Mouse (Mus musculus): ENCODE results near the gene Hrg. TPM values are rescaled to one million over a fixed set of nuclear protein-coding genes. Genes with fewer than 3 reads are reported as not detected.
A peak's percentile ranks its signal among the peaks of the same experiment; 100 is the strongest.

The Hrg gene
- total and polyA plus RNA-seq, 3 experiments, result not detected

DNA sequence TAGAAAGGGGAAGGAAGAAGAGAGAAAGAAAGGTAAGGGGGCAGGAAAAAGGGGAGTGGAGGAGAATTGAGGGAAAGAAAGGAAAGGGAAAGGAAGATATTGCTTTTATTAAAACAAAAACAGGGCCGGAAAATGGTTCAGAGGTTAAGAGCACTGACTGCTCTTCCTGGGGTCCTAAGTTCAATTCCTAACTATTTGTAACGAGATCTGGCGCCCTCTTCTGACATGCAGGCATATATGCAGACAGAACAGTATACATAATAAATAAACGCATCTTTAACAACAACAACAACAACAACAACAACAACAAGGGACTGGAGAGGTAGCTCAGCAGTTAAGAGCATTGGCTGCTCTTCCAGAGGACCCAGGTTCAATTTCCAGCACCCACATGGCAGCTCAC is 2.2 kb downstream of the Hrg start:
- Histone ChIP-seq H3K79me2 (ENCODE audit: control insufficient read depth, insufficient read depth, low read length, poor library complexity) (no peaks in the 10 kb centered on the region), H3K27me3 (ENCODE audit: control insufficient read depth in 1 of 2, insufficient read depth in 2 of 2, low read length in 2 of 2) (no peaks in the 10 kb centered on the region), H3K36me3 (ENCODE audit: control insufficient read depth in 1 of 2, insufficient read depth in 2 of 2, low read length in 2 of 2) (no peaks in the 10 kb centered on the region), H3K4me1 (ENCODE audit: control insufficient read depth in 1 of 2, insufficient read depth in 2 of 2, low read length in 2 of 2) (no peaks in the 10 kb centered on the region), H3K27ac (ENCODE audit: control insufficient read depth, low read depth, low read length) (no peak overlapping the region), H3K9me3 (replicated peaks; ENCODE audit: insufficient read depth, low read length) (no peaks in the 10 kb centered on the region), H3K4me3 (ENCODE audit: control insufficient read depth in 1 of 2, insufficient read depth in 1 of 2, low read depth in 2 of 2, low read length in 2 of 2) (no peak overlapping the region), H3K9ac (ENCODE audit: control insufficient read depth, low read depth, low read length, poor library complexity, severe bottlenecking) (no peak overlapping the region)
- DNase-seq (ENCODE audit: low read depth, low spot score), result peak; percentile 33
- TF ChIP-seq RAD21 (IDR thresholded peaks at IDR 0.05; ENCODE audit: low read depth, low read length) (peak; percentile 62), CTCF (IDR thresholded peaks at IDR 0.05 in 2 of 3, conservative IDR thresholded peaks at IDR 0.05 in 1 of 3; ENCODE audit: control insufficient read depth in 1 of 3, insufficient read depth in 1 of 3, low read depth in 2 of 3, low read length in 3 of 3, poor library complexity in 1 of 3, severe bottlenecking in 1 of 3) (peak; percentile 13 to 60 (median 38); a peak in 4 of 6 replicates), ZC3H11A (IDR thresholded peaks at IDR 0.05; ENCODE audit: low read depth, low read length) (peak; percentile 38; the same call in 1 of the 2 replicates), SMC3 (IDR thresholded peaks at IDR 0.05; ENCODE audit: low read depth, low read length) (peak; percentile 66), GABPA (IDR thresholded peaks at IDR 0.05; ENCODE audit: low read depth, low read length) (no peak)

DNA sequence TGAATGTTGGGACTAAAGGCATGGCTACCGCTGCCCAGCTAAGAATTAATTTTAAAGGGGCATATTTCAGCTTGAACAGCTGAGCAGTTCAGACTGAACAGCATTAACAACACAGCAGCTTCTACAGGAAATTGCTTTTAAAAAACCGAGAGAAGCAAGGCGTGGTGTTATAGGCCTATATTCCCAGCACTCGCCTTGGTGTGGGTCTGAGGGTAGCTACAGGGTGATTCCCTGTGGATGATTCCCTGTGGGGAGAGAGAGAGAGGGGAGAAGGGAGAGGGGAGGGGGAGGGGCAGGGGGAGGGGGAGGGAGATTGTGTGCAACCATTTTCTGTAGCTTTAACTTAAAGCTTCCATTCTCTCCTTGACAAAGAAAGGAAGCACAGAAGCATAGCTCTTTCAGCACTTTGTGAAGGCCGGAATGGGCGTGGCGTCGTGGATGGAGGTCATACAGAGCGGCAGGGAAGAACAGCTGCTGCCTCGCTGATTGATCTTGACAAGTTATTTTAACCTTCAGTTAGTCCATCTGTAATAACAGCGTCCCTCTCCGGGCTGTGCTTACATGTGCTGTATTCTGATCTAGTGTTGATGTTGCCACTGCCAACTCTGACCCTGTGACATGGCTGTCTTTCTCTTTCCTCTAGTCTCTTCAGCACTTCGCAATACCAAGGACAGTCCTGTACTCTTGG is 4.7 kb downstream of the Hrg start:
- TF ChIP-seq USF1 (IDR thresholded peaks at IDR 0.05; ENCODE audit: low read depth, low read length) (no peak), MAX (IDR thresholded peaks at IDR 0.05; ENCODE audit: low read length) (no peak), ELF1 (IDR thresholded peaks at IDR 0.05; ENCODE audit: low read depth, low read length) (no peak), SIN3A (IDR thresholded peaks at IDR 0.05; ENCODE audit: low read length) (no peak), GABPA (IDR thresholded peaks at IDR 0.05; ENCODE audit: low read depth, low read length) (no peak), ZC3H11A (IDR thresholded peaks at IDR 0.05; ENCODE audit: low read depth, low read length) (no peak), MYC (IDR thresholded peaks at IDR 0.05; ENCODE audit: low read depth, low read length) (no peak), MXI1 (IDR thresholded peaks at IDR 0.05; ENCODE audit: low read depth, low read length) (no peak), CHD1 (IDR thresholded peaks at IDR 0.05; ENCODE audit: low read depth, low read length) (no peak), KAT2A (conservative IDR thresholded peaks at IDR 0.05; ENCODE audit: low read depth, low read length) (no peak), RCOR1 (IDR thresholded peaks at IDR 0.05; ENCODE audit: low read depth, low read length) (no peak), USF2 (IDR thresholded peaks at IDR 0.05; ENCODE audit: borderline replicate concordance in 1 of 2, insufficient read depth in 1 of 2, low read depth in 1 of 2, low read length in 2 of 2) (no peak), JUND (IDR thresholded peaks at IDR 0.05; ENCODE audit: low read depth, low read length) (no peak), RAD21 (IDR thresholded peaks at IDR 0.05; ENCODE audit: low read depth, low read length) (no peak), POLR2AphosphoS5 (IDR thresholded peaks at IDR 0.05; ENCODE audit: borderline replicate concordance, low read depth, low read length) (no peak), CTCF (IDR thresholded peaks at IDR 0.05 in 2 of 3, conservative IDR thresholded peaks at IDR 0.05 in 1 of 3; ENCODE audit: control insufficient read depth in 1 of 3, insufficient read depth in 1 of 3, low read depth in 2 of 3, low read length in 3 of 3, poor library complexity in 1 of 3, severe bottlenecking in 1 of 3) (no peak), E2F4 (IDR thresholded peaks at IDR 0.05; ENCODE audit: borderline replicate concordance, low read depth, low read length) (no peak), UBTF (IDR thresholded peaks at IDR 0.05; ENCODE audit: borderline replicate concordance, insufficient read depth, low read depth, low read length) (no peak), ZKSCAN1 (IDR thresholded peaks at IDR 0.05; ENCODE audit: low read depth, low read length) (no peak), MYB (IDR thresholded peaks at IDR 0.05; ENCODE audit: low read depth, low read length) (no peak)

More for the DNA sequence above, 4.7 kb downstream of the Hrg start:
- no peaks in the 10 kb centered on the region; a peak in 2 of 4 replicates for H3K27me3 ChIP-seq (ENCODE audit: control insufficient read depth in 1 of 2, insufficient read depth in 2 of 2, low read length in 2 of 2)
- no peaks in the 10 kb centered on the region for H3K79me2 ChIP-seq (ENCODE audit: control insufficient read depth, insufficient read depth, low read length, poor library complexity)
- H3K27ac ChIP-seq (ENCODE audit: control insufficient read depth, low read depth, low read length), result no peak overlapping the region
- H3K4me3 ChIP-seq (ENCODE audit: control insufficient read depth in 1 of 2, insufficient read depth in 1 of 2, low read depth in 2 of 2, low read length in 2 of 2), result no peak overlapping the region
- H3K36me3 ChIP-seq (ENCODE audit: control insufficient read depth in 1 of 2, insufficient read depth in 2 of 2, low read length in 2 of 2), result no peaks in the 10 kb centered on the region
- no peaks in the 10 kb centered on the region for H3K4me1 ChIP-seq (ENCODE audit: control insufficient read depth in 1 of 2, insufficient read depth in 2 of 2, low read length in 2 of 2)
- no peaks in the 10 kb centered on the region for H3K9me3 ChIP-seq (replicated peaks; ENCODE audit: insufficient read depth, low read length)
- DNase-seq (ENCODE audit: low read depth, low spot score), result no peak
- no peak overlapping the region for H3K9ac ChIP-seq (ENCODE audit: control insufficient read depth, low read depth, low read length, poor library complexity, severe bottlenecking)
